Mouse (Mus musculus) lung, postnatal 36 days (tissue): ENCODE data around the gene Slc25a33.
A peak's percentile ranks its signal among the peaks of the same experiment; 100 is the strongest.
"Not testable (repeated sequence)": the region's sequence is repeated elsewhere in the genome, so short reads cannot be mapped to it uniquely, and the experiment has no call there.

Experiments
- DNase-seq: peaks from one replicate; pipeline ENCODE4 v3.0.0; 2022; ENCODE audit warnings: mixed read lengths

Slc25a33 gene

GRCm38 (mm10) chr4:149794010-149794338 lies 19.9 kb upstream of the Slc25a33 start:
- DNase-seq, result peak; percentile 65

DNA sequence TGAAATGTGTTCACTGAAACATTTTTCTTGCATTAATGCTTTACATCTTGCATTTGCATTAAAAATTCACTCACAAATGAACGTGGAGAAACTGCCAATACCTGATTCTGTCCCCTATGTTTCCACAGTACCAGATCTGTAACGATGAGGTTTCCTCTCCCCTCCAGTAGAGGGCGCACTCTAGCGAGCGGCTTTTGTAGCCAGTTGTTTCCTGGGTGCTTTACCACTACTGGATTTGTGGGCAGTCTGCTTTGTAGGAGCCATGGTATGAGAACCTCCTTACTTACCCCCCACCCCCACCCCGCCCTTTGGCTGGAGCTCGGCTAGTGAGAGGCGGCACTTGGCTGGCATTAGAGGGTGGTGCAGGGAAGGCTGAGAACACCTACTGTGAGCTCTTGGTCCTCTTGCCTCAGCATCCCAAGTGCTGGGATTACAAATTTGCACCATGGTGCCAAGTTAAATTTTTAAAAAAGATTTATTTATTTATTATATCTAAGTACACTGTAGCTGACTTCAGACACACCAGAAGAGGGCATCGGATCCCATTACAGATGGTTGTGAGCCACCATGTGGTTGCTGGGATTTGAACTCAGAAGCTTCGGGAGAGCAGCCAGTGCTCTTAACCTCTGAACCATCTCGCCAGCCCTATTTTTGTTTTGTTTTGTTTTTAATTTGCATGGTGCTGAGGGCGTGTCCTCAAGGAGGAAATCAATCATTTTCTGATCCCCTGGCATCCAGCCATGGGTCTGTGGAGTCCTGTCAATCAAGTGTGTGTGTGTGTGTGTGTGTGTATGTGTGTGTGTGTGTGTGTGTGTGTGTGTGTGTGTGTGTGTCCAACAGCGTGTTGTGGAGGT lies 19.3 kb upstream of the Slc25a33 start:
- peak; percentile 70 for DNase-seq

DNA sequence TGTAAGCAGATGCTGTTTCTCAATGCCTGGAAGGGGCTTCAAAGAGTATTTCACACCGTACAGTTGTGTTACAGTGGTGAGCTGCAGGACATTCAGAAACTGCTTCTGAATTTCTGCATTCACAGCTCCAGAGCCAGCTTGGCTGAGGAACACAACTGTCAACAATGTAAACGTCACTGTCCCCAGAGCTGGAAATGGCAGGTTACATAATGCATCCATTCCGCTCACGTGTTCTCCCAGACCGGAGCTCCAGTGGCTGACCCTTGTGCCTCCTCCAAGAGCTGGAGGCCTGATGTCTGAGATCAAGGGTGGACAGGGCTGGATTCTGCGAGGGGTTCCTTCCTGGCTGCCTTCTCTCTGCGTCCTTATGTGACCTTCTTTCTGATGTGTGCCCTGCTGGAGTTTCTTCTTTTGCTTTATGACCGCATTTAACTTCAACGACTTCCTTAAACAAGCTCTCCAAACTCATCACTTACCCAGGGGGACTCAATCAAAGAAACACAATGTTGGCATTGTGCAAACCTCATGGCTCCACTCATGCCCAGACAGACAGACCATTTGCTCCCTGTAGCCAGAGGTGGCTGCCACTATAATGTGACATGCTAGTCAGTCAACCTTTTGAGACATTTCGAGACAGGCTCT lies 18.2 kb upstream of the Slc25a33 start:
- peak; percentile 93 for DNase-seq

GRCm38 (mm10) chr4:149791470-149791869 lies 17.4 kb upstream of the Slc25a33 start:
- DNase-seq, result peak; percentile 67

- DNase-seq, result peak; percentile 59
Observed at GRCm38 (mm10) chr4:149790969-149791368, 16.9 kb upstream of the Slc25a33 start.

GRCm38 (mm10) chr4:149790546-149790945 lies 16.5 kb upstream of the Slc25a33 start:
- DNase-seq, result no peak

- peak; percentile 83 for DNase-seq
Observed at GRCm38 (mm10) chr4:149789421-149790194, 15.5 kb upstream of the Slc25a33 start.

DNA sequence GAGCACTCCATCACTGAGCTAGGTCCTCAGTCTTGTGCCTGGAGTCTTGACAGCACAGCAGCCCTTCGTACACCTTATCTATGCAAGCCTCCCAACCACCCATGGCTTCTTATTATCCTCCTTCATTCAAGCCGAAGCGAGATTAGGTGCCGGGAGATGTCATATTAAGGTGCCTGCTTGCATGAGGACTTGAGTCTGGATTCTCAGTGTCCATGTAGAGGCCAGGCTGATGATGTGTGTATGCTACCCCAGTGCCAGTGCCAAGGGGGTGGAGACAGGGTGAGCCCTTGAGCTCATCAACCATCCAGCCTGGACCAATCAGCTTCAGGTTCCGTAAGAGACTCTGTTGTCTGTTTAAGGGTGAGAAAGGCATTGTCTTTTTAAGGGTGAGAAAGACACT lies 10.8 kb upstream of the Slc25a33 start:
- no peak for DNase-seq

GRCm38 (mm10) chr4:149784371-149784770 lies 10.3 kb upstream of the Slc25a33 start:
- peak; percentile 41 for DNase-seq

DNA sequence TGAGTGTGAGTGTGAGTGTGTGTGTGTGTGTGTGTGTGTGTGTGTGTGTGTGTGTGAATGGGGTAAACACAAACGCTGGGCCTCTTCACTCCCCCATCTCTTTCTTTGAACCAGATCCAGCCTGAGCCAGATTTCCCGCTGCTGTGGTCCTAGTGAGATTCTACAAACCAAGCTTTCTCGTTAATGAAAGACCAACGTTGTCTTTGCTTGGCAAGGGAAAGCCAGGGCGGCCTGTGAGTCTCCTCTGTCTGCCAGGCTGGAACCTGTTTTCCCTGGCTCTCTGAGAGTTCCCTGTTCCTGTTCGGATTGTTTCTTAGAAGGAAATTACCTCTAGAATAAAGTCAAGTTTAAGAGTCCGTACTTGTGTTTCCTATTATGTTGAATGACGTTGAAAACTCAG lies 8.9 kb upstream of the Slc25a33 start:
- no peak for DNase-seq

GRCm38 (mm10) chr4:149780565-149781356 lies 6.7 kb upstream of the Slc25a33 start:
- DNase-seq, result peak; percentile 89

- no peak for DNase-seq
Observed at GRCm38 (mm10) chr4:149779966-149780365, 5.9 kb upstream of the Slc25a33 start.

DNA sequence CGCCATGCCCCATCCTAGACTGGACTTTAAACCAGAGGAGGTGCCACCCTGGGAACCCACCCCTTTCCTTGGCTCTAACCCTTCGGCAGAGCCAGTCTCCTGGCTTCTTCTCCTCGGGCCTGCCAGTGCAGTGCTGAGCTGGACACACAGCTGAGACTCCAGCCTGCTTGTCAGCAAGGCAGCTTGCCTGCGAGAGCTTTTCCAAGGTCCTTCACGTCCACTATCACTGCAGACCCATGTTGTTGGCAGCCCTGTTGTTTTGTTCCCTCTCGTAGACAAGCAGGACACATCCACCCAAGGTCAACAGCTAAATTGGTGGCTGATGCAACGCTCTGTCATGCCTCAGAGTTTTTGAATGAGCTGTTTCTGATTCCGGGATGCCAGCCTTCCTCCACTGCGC lies 3.0 kb upstream of the Slc25a33 start:
- no peak for DNase-seq

- no peak for DNase-seq
Observed at GRCm38 (mm10) chr4:149775760-149776362, 1.8 kb upstream of the Slc25a33 start.

- DNase-seq, result peak; percentile 63
Observed at GRCm38 (mm10) chr4:149775330-149775729, 1.3 kb upstream of the Slc25a33 start.

- no peak for DNase-seq
Observed at GRCm38 (mm10) chr4:149773408-149774093, 526 bp downstream of the Slc25a33 start.

DNA sequence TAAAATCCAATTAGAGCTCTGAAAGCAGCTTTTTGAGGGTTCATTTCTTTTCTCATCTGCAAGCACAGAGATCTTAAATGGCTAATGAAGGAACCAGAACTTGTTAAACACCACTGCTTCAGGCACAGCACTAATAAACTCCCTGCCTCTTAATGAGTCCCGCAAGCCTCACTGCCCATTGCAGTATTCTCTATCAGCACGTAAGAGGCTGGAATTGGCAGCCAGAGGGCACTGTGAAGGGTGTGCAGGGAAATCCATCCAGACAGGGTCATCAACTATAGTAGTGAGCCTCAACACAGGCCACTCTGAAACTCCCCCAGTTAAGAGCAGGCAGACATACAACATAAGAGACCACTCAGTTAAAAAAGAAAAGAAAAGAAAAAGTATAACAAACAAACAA lies 1.7 kb downstream of the Slc25a33 start:
- DNase-seq, result peak; percentile 69

DNA sequence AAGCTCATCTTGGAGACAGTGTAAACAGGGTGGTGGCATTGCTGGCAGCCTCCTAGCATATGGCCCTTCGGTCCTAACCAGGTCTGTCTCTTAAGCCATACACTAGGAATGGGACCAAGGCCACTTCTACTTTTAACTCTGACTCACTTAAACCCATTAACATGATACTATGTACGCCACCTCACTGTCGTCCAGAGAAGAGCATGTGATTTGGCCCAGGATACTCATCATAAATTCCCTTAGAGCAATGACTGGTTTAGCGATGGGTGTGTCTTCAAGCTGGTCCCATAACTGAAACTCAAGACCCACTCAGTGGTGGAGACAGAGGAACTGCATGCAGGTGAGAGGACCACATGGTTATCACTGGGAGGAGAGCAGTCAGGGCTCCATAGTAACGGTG lies 8.9 kb downstream of the Slc25a33 start:
- no peak for DNase-seq

DNA sequence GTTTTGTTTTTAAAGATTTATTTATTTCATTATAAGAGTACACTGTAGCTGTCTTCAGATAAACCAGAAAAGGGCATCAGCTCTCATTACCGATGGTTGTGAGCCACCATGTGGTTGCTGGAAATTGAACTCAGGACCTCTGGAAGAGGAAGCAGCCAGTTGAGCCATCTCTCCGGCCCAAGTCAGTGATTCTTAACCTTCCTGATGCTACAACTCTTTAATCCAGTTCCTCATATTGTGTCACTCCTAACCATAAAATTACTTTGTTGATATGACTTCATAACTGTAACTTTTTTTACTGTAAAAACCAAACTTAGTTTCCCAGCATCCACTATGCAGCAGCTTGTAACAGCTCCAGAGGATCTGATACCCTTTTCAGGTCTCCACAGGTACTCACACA lies 10.7 kb downstream of the Slc25a33 start:
- no peak for DNase-seq

DNA sequence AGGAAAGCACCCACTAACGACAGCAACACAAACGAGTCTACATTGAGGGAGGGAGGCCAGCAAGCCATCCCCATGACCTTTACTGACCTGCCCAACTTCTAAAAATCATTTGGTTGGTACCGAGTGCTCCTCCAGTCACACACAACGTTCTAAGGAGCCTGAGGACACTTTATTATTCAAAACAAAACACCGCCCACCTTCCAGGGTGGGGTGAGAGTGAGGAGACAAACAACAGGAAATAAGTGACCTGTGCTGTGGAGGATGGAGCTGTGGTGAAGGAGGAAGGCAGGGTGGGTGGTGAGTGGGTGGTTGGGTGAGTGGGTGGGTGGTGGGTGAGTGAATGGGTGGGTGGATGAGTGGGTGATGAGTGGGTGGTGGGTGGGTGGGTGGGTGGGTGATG lies 14.6 kb downstream of the Slc25a33 start:
- no peak for DNase-seq

GRCm38 (mm10) chr4:149758423-149758822 lies 15.7 kb downstream of the Slc25a33 start:
- peak; percentile 63 for DNase-seq

- DNase-seq, result not testable (repeated sequence)
Observed at GRCm38 (mm10) chr4:149756546-149756945, 17.5 kb downstream of the Slc25a33 start.
